In genomic region chr10:127564301-127564700, GRCm38 (mm10) we compare ENCODE assay signal across 9 mouse cellular contexts. TPM values are rescaled to one million over a fixed set of nuclear protein-coding genes. Genes with fewer than 3 reads are reported as not detected.
A peak's percentile ranks its signal among the peaks of the same experiment; 100 is the strongest.
DNase-seq lines count a peak whose midpoint lies in the region; ATAC-seq lines count a peak whose summit lies in the region.
"Had no signal": no experiment of that assay in that cellular context is flagged by ENCODE, and none has a peak within 500 bp of the region (broad histone marks: within the 10 kb centered on the region; RNA-seq: fewer than 3 reads in every experiment).

No protein-coding gene starts in this region.

- no peak for DNase-seq in hindbrain, embryonic 11.5 days (ENCODE audit: low spot score)
- DNase-seq in adrenal gland, postnatal 36 days, result peak; percentile 56 to 61
- no peak for DNase-seq in testis, postnatal 10 days (ENCODE audit: low spot score)
- DNase-seq in retina, embryonic 14.5 days (ENCODE audit: low spot score), result no peak

- H3K4me1 ChIP-seq in hindbrain, embryonic 11.5 days (replicated peaks; ENCODE audit: control insufficient read depth, insufficient read depth, low read length), result no peaks in the 10 kb centered on the region
- no peaks in the 10 kb centered on the region for H3K4me1 ChIP-seq in hindbrain, embryonic 16.5 days (ENCODE audit: control insufficient read depth, insufficient read depth, low read depth, low read length)
- H3K4me1 ChIP-seq in heart, embryonic 11.5 days (ENCODE audit: control insufficient read depth, insufficient read depth, low read length), result peaks cover 12% of the 10 kb centered on the region
- H3K4me1 ChIP-seq in limb, embryonic 12.5 days (replicated peaks), result 0 out of 2 replicates have a peak, but pooled peaks cover 7% of the 10 kb centered on the region

- H3K4me3 ChIP-seq in hindbrain, embryonic 11.5 days (ENCODE audit: low read depth, low read length), result no peak overlapping the region
- no peak overlapping the region for H3K4me3 ChIP-seq in hindbrain, embryonic 16.5 days (ENCODE audit: low read length)
- no peak overlapping the region for H3K4me3 ChIP-seq in heart, embryonic 11.5 days (ENCODE audit: low read depth, low read length)
- no peak overlapping the region for H3K4me3 ChIP-seq in limb, embryonic 12.5 days (replicated peaks)

- H3K9ac ChIP-seq in hindbrain, embryonic 11.5 days (ENCODE audit: low read depth, low read length), result 0 out of 2 replicates have a peak overlapping the region, but pooled peaks have one; percentile 4
- no peak overlapping the region for H3K9ac ChIP-seq in hindbrain, embryonic 16.5 days (ENCODE audit: low read depth, low read length)
- no peak overlapping the region for H3K9ac ChIP-seq in heart, embryonic 11.5 days (ENCODE audit: low read depth, low read length)
- H3K9ac ChIP-seq in limb, embryonic 12.5 days (replicated peaks), result peak overlapping the region; percentile 14; the same call in 1 of the 2 replicates

- peaks cover 21% of the 10 kb centered on the region; the same call in 1 of the 2 replicates for H3K36me3 ChIP-seq in hindbrain, embryonic 11.5 days (ENCODE audit: control insufficient read depth, insufficient read depth, low read length)
- peaks cover 72% of the 10 kb centered on the region for H3K36me3 ChIP-seq in hindbrain, embryonic 16.5 days (ENCODE audit: control insufficient read depth, insufficient read depth, low read length)
- peaks cover 22% of the 10 kb centered on the region for H3K36me3 ChIP-seq in heart, embryonic 11.5 days (ENCODE audit: control insufficient read depth, insufficient read depth, low read length)
- H3K36me3 ChIP-seq in limb, embryonic 12.5 days, result peaks cover 93% of the 10 kb centered on the region
- H3K36me3 ChIP-seq: G1E had no signal

- 55% methylated on average over 13 of the region's 13 CpGs for WGBS in hindbrain, embryonic 11.5 days
- 48% methylated on average over 13 of the region's 13 CpGs for WGBS in hindbrain, embryonic 16.5 days
- 32% methylated on average over 13 of the region's 13 CpGs for WGBS in heart, embryonic 11.5 days (ENCODE audit: insufficient replicate concordance)
- 60% methylated on average over 13 of the region's 13 CpGs for WGBS in limb, embryonic 12.5 days

- no peaks in the 10 kb centered on the region for H3K27me3 ChIP-seq in hindbrain, embryonic 11.5 days (ENCODE audit: control insufficient read depth, insufficient read depth, low read length)
- H3K27me3 ChIP-seq in hindbrain, embryonic 16.5 days (replicated peaks; ENCODE audit: control insufficient read depth, insufficient read depth, low read length), result no peaks in the 10 kb centered on the region
- H3K27me3 ChIP-seq in heart, embryonic 11.5 days (ENCODE audit: control insufficient read depth, insufficient read depth, low read length), result no peaks in the 10 kb centered on the region
- H3K27me3 ChIP-seq in limb, embryonic 12.5 days, result no peaks in the 10 kb centered on the region

- H3K27ac ChIP-seq in hindbrain, embryonic 11.5 days (ENCODE audit: low read depth, low read length), result no peak overlapping the region
- H3K27ac ChIP-seq in hindbrain, embryonic 16.5 days (ENCODE audit: low read depth, low read length), result no peak overlapping the region
- H3K27ac ChIP-seq in heart, embryonic 11.5 days (ENCODE audit: low read depth, low read length), result peak overlapping the region; percentile 3; the same call in 1 of the 2 replicates
- H3K27ac ChIP-seq in limb, embryonic 12.5 days, result no peak overlapping the region

- no peak overlapping the region for H3K4me2 ChIP-seq in hindbrain, embryonic 11.5 days (replicated peaks; ENCODE audit: low read depth, low read length)
- H3K4me2 ChIP-seq in hindbrain, embryonic 16.5 days (ENCODE audit: low read length), result no peak overlapping the region
- no peak overlapping the region for H3K4me2 ChIP-seq in heart, embryonic 11.5 days
- no peak overlapping the region for H3K4me2 ChIP-seq in limb, embryonic 12.5 days

- ATAC-seq in hindbrain, embryonic 11.5 days (ENCODE audit: low FRiP score), result no peak
- ATAC-seq in hindbrain, embryonic 16.5 days, result no peak
- peak; percentile 58; the same call in 1 of the 2 replicates for ATAC-seq in heart, embryonic 11.5 days (replicated peaks; ENCODE audit: insufficient number of reproducible peaks, low FRiP score, low TSS enrichment)
- no peak for ATAC-seq in limb, embryonic 12.5 days (ENCODE audit: insufficient number of reproducible peaks, insufficient read depth, low FRiP score, low TSS enrichment, low read depth)
- ATAC-seq in inflammation-experienced regulatory T-cells, adult 6 months, result no peak

- H3K9me3 ChIP-seq in hindbrain, embryonic 11.5 days (ENCODE audit: control insufficient read depth, low read length), result no peaks in the 10 kb centered on the region
- H3K9me3 ChIP-seq in hindbrain, embryonic 16.5 days (ENCODE audit: control insufficient read depth, low read length), result no peaks in the 10 kb centered on the region
- H3K9me3 ChIP-seq in heart, embryonic 11.5 days (replicated peaks; ENCODE audit: control insufficient read depth, low read length), result no peaks in the 10 kb centered on the region
- H3K9me3 ChIP-seq in limb, embryonic 12.5 days, result no peaks in the 10 kb centered on the region
- H3K9me3 ChIP-seq: G1E had no signal

RNA-seq across cellular contexts. Expression of gene Nxph4, which starts 29.9 kb away (rescaled TPM):
- polyA plus RNA-seq in hindbrain, embryonic 11.5 days (2014; fragmentation: Nextera tagmentation; extraction: Ambion mirVana), result 54.5 and 59.8 TPM in 2 replicates
- polyA plus RNA-seq in hindbrain, embryonic 16.5 days (2015; fragmentation: Nextera tagmentation; extraction: Ambion mirVana), result 129 and 136 TPM in 2 replicates
- total RNA-seq in adrenal gland, postnatal 36 days (2021), result 1 to 10 TPM; 5.0 to 6.3 TPM
- polyA plus RNA-seq in heart, embryonic 11.5 days (2014; fragmentation: Nextera tagmentation; extraction: Ambion mirVana), result 0.21 and 0.33 TPM in 2 replicates
- polyA plus RNA-seq in limb, embryonic 12.5 days (2016; fragmentation: Nextera tagmentation; extraction: Ambion mirVana), result 4.2 and 6.3 TPM in 2 replicates
- polyA plus RNA-seq in inflammation-experienced regulatory T-cells, adult 6 months (2017; shearing (Covaris generic)), result not detected

RNA-seq across cellular contexts. Expression of gene Shmt2, which starts 42.1 kb away (rescaled TPM):
- 70.3 and 70.4 TPM in 2 replicates for polyA plus RNA-seq in hindbrain, embryonic 11.5 days (2014; fragmentation: Nextera tagmentation; extraction: Ambion mirVana)
- 52.8 and 59.3 TPM in 2 replicates for polyA plus RNA-seq in hindbrain, embryonic 16.5 days (2015; fragmentation: Nextera tagmentation; extraction: Ambion mirVana)
- total RNA-seq in adrenal gland, postnatal 36 days (2021), result 10 to 100 TPM; 46.8 to 47.1 TPM
- 71.3 and 82.7 TPM in 2 replicates for polyA plus RNA-seq in heart, embryonic 11.5 days (2014; fragmentation: Nextera tagmentation; extraction: Ambion mirVana)
- polyA plus RNA-seq in limb, embryonic 12.5 days (2016; fragmentation: Nextera tagmentation; extraction: Ambion mirVana), result 96.8 and 98.1 TPM in 2 replicates
- polyA plus RNA-seq in inflammation-experienced regulatory T-cells, adult 6 months (2017; shearing (Covaris generic)), result 10 to 100 TPM; 38.2 to 43.2 (median 42.9) TPM

RNA-seq across cellular contexts. Expression of gene Ndufa4l2, which starts 49.5 kb away (rescaled TPM):
- 6.5 and 7.0 TPM in 2 replicates for polyA plus RNA-seq in hindbrain, embryonic 11.5 days (2014; fragmentation: Nextera tagmentation; extraction: Ambion mirVana)
- 23.2 and 29.5 TPM in 2 replicates for polyA plus RNA-seq in hindbrain, embryonic 16.5 days (2015; fragmentation: Nextera tagmentation; extraction: Ambion mirVana)
- total RNA-seq in adrenal gland, postnatal 36 days (2021), result 10 to 100 TPM; 29.7 to 45.6 TPM
- polyA plus RNA-seq in heart, embryonic 11.5 days (2014; fragmentation: Nextera tagmentation; extraction: Ambion mirVana), result 10.1 and 13.9 TPM in 2 replicates
- polyA plus RNA-seq in limb, embryonic 12.5 days (2016; fragmentation: Nextera tagmentation; extraction: Ambion mirVana), result 0.60 and 1.6 TPM in 2 replicates
- polyA plus RNA-seq in inflammation-experienced regulatory T-cells, adult 6 months (2017; shearing (Covaris generic)), result not detected

RNA-seq across cellular contexts. Expression of gene Lrp1, which starts 56.6 kb away (rescaled TPM):
- 66.3 and 67.1 TPM in 2 replicates for polyA plus RNA-seq in hindbrain, embryonic 11.5 days (2014; fragmentation: Nextera tagmentation; extraction: Ambion mirVana)
- polyA plus RNA-seq in hindbrain, embryonic 16.5 days (2015; fragmentation: Nextera tagmentation; extraction: Ambion mirVana), result 109 and 125 TPM in 2 replicates
- 100 to 1,000 TPM; 192 to 251 TPM for total RNA-seq in adrenal gland, postnatal 36 days (2021)
- polyA plus RNA-seq in heart, embryonic 11.5 days (2014; fragmentation: Nextera tagmentation; extraction: Ambion mirVana), result 32.8 and 34.6 TPM in 2 replicates
- 87.6 and 94.7 TPM in 2 replicates for polyA plus RNA-seq in limb, embryonic 12.5 days (2016; fragmentation: Nextera tagmentation; extraction: Ambion mirVana)
- 1 to 10 TPM in 1 of 3 experiments, under 1 TPM in 1, not detected in 1; 0.04 to 1.4 TPM for polyA plus RNA-seq in inflammation-experienced regulatory T-cells, adult 6 months (2017; shearing (Covaris generic))

Comparison
In these comparisons a context has a peak if more than half of its experiments do, and no peak if none do; other contexts are left out.
1. H3K9ac ChIP-seq: peak in hindbrain, embryonic 11.5 days (single experiment) and limb, embryonic 12.5 days (single experiment); none in hindbrain, embryonic 16.5 days (single experiment) and heart, embryonic 11.5 days (single experiment).
2. DNase-seq: peak in adrenal gland, postnatal 36 days (2 of 2); none in hindbrain, embryonic 11.5 days (single experiment), testis, postnatal 10 days (single experiment) and retina, embryonic 14.5 days (single experiment).